Mouse (Mus musculus): ENCODE data around the gene Vsir. TPM values are rescaled to one million over a fixed set of nuclear protein-coding genes. Genes with fewer than 3 reads are reported as not detected.

The Vsir gene
- polyA plus RNA-seq, 1 experiment from 2014 or later: 10.3 TPM

DNA sequence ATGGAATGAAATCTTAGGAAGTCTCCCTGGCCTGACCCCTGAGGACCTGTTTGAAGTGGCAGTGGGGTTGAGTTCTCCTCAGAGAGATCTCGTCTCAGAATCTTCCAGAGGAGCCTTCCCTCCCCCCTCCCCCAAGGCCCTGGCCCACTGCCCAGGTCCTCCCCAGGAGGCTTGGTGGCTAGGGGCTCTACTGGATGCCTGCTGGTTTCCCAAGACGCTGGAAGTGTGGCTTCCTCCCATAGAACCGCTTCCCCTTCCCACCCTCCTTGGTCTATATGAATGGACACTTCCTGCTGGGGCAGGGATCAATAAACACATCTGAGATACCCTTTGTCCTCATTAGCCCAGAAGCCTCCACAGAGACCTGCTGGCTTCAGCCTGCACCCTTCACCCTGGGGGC, 4.6 kb downstream of the Vsir start:
- Histone ChIP-seq H3K4me3 (ENCODE audit: low read length) (no peak overlapping the region), H3K9ac (ENCODE audit: low read depth, low read length) (peak overlapping the region; percentile 48), H3K4me1 (ENCODE audit: control insufficient read depth, insufficient read depth, low read length) (peaks cover 58% of the 10 kb centered on the region), H3K9me3 (ENCODE audit: control insufficient read depth, low read length) (no peaks in the 10 kb centered on the region), H3K4me2 (ENCODE audit: low read depth, low read length) (peak overlapping the region; percentile 35), H3K36me3 (ENCODE audit: control insufficient read depth, insufficient read depth, low read length) (no peaks in the 10 kb centered on the region), H3K27me3 (replicated peaks; ENCODE audit: control insufficient read depth, insufficient read depth, low read length) (no peaks in the 10 kb centered on the region), H3K27ac (ENCODE audit: low read length) (peak overlapping the region; percentile 94)
- peak; percentile 6 for ATAC-seq
- 16% methylated on average over 3 of the region's 3 CpGs for WGBS

DNA sequence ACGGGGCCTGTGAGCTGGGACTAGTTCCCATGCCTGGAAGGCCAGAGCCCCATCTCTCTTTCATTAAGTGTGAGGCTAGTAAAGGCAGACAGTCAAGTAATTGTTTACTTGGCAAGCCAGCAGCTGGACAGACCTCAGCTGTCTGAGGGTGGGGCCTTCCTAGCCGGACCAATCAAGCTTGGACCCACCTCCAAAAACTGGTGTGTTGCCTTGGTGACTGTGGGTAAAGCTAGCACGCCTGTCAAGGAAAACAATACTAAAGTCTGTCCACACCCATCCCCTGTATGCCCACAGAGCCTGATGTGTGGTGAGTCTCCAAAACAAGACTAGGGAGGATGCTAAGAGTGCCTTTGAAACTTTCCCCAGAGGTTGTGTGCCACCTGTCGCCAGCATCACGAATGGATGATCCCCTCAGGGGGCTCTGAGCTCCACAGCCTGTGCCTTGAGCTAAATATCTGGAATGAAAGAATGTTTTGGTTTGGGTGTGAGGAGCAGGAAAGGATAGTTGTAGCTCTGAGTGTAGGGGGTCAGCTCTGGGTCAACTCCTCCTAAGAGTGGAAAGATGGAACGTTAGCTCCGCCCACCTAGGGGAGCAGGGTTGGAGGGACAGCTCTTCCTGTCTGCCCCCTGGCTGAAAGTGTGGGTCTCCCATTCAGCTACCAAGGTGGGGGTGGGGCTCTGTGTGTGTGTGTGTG, 5.3 kb downstream of the Vsir start:
- Histone ChIP-seq H3K4me2 (ENCODE audit: low read depth, low read length) (peak overlapping the region; percentile 35), H3K4me3 (ENCODE audit: low read length) (no peak overlapping the region)

DNA sequence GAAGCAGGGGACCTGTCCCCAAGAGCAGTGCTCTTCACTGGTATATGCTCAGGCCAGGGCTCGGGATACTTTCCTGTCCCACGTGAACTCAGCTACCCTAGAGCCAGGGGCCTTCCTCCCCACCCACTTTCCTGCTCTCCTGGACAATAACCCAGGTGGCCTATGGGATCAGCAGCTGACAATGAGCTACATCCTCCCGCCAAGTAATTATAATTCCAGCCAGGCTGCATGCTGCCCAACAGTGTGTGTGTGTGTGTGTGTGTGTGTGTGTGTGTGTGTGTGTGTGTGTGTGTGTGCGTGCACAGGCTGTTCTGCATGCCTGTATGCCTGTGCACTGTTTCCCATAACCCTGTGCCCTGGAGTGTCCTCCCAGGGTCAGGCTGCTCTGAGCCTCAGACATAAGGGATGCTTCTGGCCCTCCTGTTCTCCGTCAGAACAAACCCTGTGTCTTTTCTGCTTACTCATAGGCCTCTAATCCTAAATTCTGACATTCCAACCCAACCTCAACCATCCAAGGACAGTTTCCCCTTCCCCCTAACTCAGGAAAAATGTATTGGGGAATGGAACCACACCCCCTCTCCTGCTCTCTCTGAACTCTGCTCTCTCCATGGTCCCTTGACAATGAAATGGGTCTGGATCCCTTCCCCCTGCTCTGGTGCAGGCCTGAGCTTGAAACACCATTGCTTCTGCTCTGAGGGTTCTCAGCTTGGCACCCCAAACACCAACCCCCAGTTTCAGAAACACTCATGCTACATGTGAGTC, 6.8 kb downstream of the Vsir start:
- Histone ChIP-seq H3K9me3 (ENCODE audit: control insufficient read depth, low read length) (no peaks in the 10 kb centered on the region), H3K27me3 (replicated peaks; ENCODE audit: control insufficient read depth, insufficient read depth, low read length) (no peaks in the 10 kb centered on the region), H3K4me2 (ENCODE audit: low read depth, low read length) (no peak overlapping the region), H3K4me3 (ENCODE audit: low read length) (no peak overlapping the region), H3K36me3 (ENCODE audit: control insufficient read depth, insufficient read depth, low read length) (no peaks in the 10 kb centered on the region), H3K4me1 (ENCODE audit: control insufficient read depth, insufficient read depth, low read length) (peaks cover 41% of the 10 kb centered on the region), H3K27ac (ENCODE audit: low read length) (peak overlapping the region; percentile 61), H3K9ac (ENCODE audit: low read depth, low read length) (no peak overlapping the region)
- WGBS: 48% methylated on average over 5 of the region's 5 CpGs
- ATAC-seq: no peak

More for the DNA sequence above, 5.3 kb downstream of the Vsir start:
- Histone ChIP-seq H3K9me3 (ENCODE audit: control insufficient read depth, low read length) (no peaks in the 10 kb centered on the region), H3K36me3 (ENCODE audit: control insufficient read depth, insufficient read depth, low read length) (no peaks in the 10 kb centered on the region), H3K27me3 (replicated peaks; ENCODE audit: control insufficient read depth, insufficient read depth, low read length) (no peaks in the 10 kb centered on the region), H3K27ac (ENCODE audit: low read length) (peak overlapping the region; percentile 94), H3K9ac (ENCODE audit: low read depth, low read length) (0 out of 2 replicates have a peak overlapping the region, but pooled peaks have one; percentile 48), H3K4me1 (ENCODE audit: control insufficient read depth, insufficient read depth, low read length) (peaks cover 53% of the 10 kb centered on the region)
- 20% methylated on average over 7 of the region's 7 CpGs for WGBS
- peak; percentile 58 for ATAC-seq

GRCm38 (mm10) chr10:60354003-60354325, 7.3 kb downstream of the Vsir start:
- Histone ChIP-seq H3K36me3 (ENCODE audit: control insufficient read depth, insufficient read depth, low read length) (0 out of 2 replicates have a peak, but pooled peaks cover 2% of the 10 kb centered on the region), H3K27ac (ENCODE audit: low read length) (peak overlapping the region; percentile 61), H3K4me1 (ENCODE audit: control insufficient read depth, insufficient read depth, low read length) (peaks cover 35% of the 10 kb centered on the region), H3K4me3 (ENCODE audit: low read length) (no peak overlapping the region), H3K4me2 (ENCODE audit: low read depth, low read length) (no peak overlapping the region), H3K9ac (ENCODE audit: low read depth, low read length) (no peak overlapping the region), H3K9me3 (ENCODE audit: control insufficient read depth, low read length) (no peaks in the 10 kb centered on the region), H3K27me3 (replicated peaks; ENCODE audit: control insufficient read depth, insufficient read depth, low read length) (no peaks in the 10 kb centered on the region)
- no peak for ATAC-seq
- WGBS: 92% methylated on average over 4 of the region's 4 CpGs

GRCm38 (mm10) chr10:60354881-60355677, 8.4 kb downstream of the Vsir start:
- 0 out of 2 replicates have a peak, but pooled peaks cover 2% of the 10 kb centered on the region for H3K36me3 ChIP-seq (ENCODE audit: control insufficient read depth, insufficient read depth, low read length)
- H3K4me2 ChIP-seq (ENCODE audit: low read depth, low read length): no peak overlapping the region
- peaks cover 24% of the 10 kb centered on the region for H3K4me1 ChIP-seq (ENCODE audit: control insufficient read depth, insufficient read depth, low read length)
- no peak overlapping the region for H3K9ac ChIP-seq (ENCODE audit: low read depth, low read length)
- 55% methylated on average over 11 of the region's 11 CpGs for WGBS
- no peaks in the 10 kb centered on the region for H3K9me3 ChIP-seq (ENCODE audit: control insufficient read depth, low read length)
- ATAC-seq: no peak
- peak overlapping the region; percentile 61 for H3K27ac ChIP-seq (ENCODE audit: low read length)
- no peaks in the 10 kb centered on the region for H3K27me3 ChIP-seq (replicated peaks; ENCODE audit: control insufficient read depth, insufficient read depth, low read length)
- no peak overlapping the region for H3K4me3 ChIP-seq (ENCODE audit: low read length)

DNA sequence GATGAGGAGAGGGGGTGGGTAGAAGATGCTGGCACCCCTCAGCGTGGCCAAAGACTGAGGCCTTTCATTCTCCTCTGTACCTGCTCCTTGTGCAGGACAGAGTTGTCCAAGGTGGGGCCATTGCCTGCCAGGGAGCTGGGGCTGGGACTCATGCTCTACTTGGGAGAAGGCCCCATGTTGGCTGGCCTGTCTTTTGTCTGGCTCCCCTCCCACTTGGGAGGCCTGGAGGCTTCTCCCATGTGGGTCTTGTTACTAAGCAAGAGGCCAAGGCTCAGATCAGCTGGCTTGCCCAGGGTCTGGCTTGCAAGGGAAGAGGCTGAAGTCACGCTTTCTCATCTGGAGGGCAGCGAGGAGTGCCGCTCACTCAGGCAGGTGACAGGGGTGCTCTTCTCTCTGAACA, 10.8 kb downstream of the Vsir start:
- 0 out of 2 replicates have a peak, but pooled peaks cover 2% of the 10 kb centered on the region for H3K36me3 ChIP-seq (ENCODE audit: control insufficient read depth, insufficient read depth, low read length)
- H3K27ac ChIP-seq (ENCODE audit: low read length): no peak overlapping the region
- 88% methylated on average over 4 of the region's 4 CpGs for WGBS
- ATAC-seq: no peak
- peaks cover 18% of the 10 kb centered on the region for H3K4me1 ChIP-seq (ENCODE audit: control insufficient read depth, insufficient read depth, low read length)
- H3K9ac ChIP-seq (ENCODE audit: low read depth, low read length): no peak overlapping the region
- no peaks in the 10 kb centered on the region for H3K27me3 ChIP-seq (replicated peaks; ENCODE audit: control insufficient read depth, insufficient read depth, low read length)
- no peaks in the 10 kb centered on the region for H3K9me3 ChIP-seq (ENCODE audit: control insufficient read depth, low read length)
- no peak overlapping the region for H3K4me3 ChIP-seq (ENCODE audit: low read length)
- no peak overlapping the region for H3K4me2 ChIP-seq (ENCODE audit: low read depth, low read length)

GRCm38 (mm10) chr10:60357901-60358300, 11.2 kb downstream of the Vsir start:
- Histone ChIP-seq H3K4me2 (ENCODE audit: low read depth, low read length) (no peak overlapping the region), H3K27ac (ENCODE audit: low read length) (no peak overlapping the region), H3K27me3 (replicated peaks; ENCODE audit: control insufficient read depth, insufficient read depth, low read length) (no peaks in the 10 kb centered on the region), H3K36me3 (ENCODE audit: control insufficient read depth, insufficient read depth, low read length) (0 out of 2 replicates have a peak, but pooled peaks cover 2% of the 10 kb centered on the region), H3K4me1 (ENCODE audit: control insufficient read depth, insufficient read depth, low read length) (peaks cover 20% of the 10 kb centered on the region), H3K9me3 (ENCODE audit: control insufficient read depth, low read length) (no peaks in the 10 kb centered on the region), H3K9ac (ENCODE audit: low read depth, low read length) (no peak overlapping the region), H3K4me3 (ENCODE audit: low read length) (no peak overlapping the region)
- WGBS: 95% methylated on average over 14 of the region's 14 CpGs
- ATAC-seq: no peak

DNA sequence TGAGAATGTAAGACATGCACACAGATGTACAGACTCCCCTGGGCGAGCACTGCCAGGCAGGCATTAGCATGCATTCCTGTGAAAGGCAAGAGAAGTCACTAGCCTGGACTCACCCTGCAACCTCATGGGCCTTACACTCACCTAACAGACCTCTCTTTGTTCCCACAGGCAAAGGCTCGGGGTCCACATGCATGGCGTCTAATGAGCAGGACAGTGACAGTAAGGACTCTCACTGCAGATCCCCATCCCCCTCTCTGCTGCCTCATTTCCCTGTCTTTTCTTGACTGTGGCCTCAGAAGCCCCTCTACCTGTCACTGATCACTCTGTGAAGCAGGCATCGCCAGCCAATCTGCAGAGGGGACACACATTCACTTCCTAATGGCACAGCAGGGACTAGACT, 12.1 kb downstream of the Vsir start:
- no peak overlapping the region for H3K27ac ChIP-seq (ENCODE audit: low read length)
- no peaks in the 10 kb centered on the region for H3K27me3 ChIP-seq (replicated peaks; ENCODE audit: control insufficient read depth, insufficient read depth, low read length)
- ATAC-seq: no peak

More for the DNA sequence above, 12.1 kb downstream of the Vsir start:
- H3K4me1 ChIP-seq (ENCODE audit: control insufficient read depth, insufficient read depth, low read length): peaks cover 20% of the 10 kb centered on the region
- no peaks in the 10 kb centered on the region for H3K9me3 ChIP-seq (ENCODE audit: control insufficient read depth, low read length)
- 0 out of 2 replicates have a peak, but pooled peaks cover 2% of the 10 kb centered on the region for H3K36me3 ChIP-seq (ENCODE audit: control insufficient read depth, insufficient read depth, low read length)
- H3K4me3 ChIP-seq (ENCODE audit: low read length): no peak overlapping the region
- H3K9ac ChIP-seq (ENCODE audit: low read depth, low read length): no peak overlapping the region
- WGBS: 61% methylated on average over 4 of the region's 4 CpGs
- H3K4me2 ChIP-seq (ENCODE audit: low read depth, low read length): no peak overlapping the region

All from intestine, embryonic 16.5 days (tissue).